Mouse (Mus musculus) limb, embryonic 12.5 days (tissue): ENCODE results near the gene Abce1. TPM values are rescaled to one million over a fixed set of nuclear protein-coding genes. Genes with fewer than 3 reads are reported as not detected.

ENCODE experiments used
- ATAC-seq: fragments of 200-750 bp; cut with Nextera tagmentation; 2 replicates; pipeline ENCODE4 v1.8.0; 2017; ENCODE audit warnings: low read depth, moderate TSS enrichment; ENCODE audit not compliant: insufficient number of reproducible peaks, insufficient read depth, low FRiP score, low TSS enrichment
- H3K27ac ChIP-seq: fragments of 300-500 bp; sonication (generic); 2 replicates; pipeline ENCODE4 v1.5.1; 2016; ENCODE audit warnings: mild to moderate bottlenecking, moderate library complexity
- H3K27me3 ChIP-seq: fragments of 300-500 bp; sonication (generic); 2 replicates; pipeline ENCODE4 v1.6.1; 2016; ENCODE audit warnings: mild to moderate bottlenecking, moderate library complexity
- H3K36me3 ChIP-seq: fragments of 300-500 bp; sonication (generic); 2 replicates; pipeline ENCODE4 v1.6.1; 2016; ENCODE audit warnings: mild to moderate bottlenecking, moderate library complexity
- H3K4me1 ChIP-seq: fragments of 300-500 bp; sonication (generic); replicated peaks from 2 replicates; pipeline ENCODE4 v1.6.1; 2016
- H3K4me2 ChIP-seq: fragments of 300-500 bp; sonication (generic); 2 replicates; pipeline ENCODE4 v1.6.1; 2016; ENCODE audit warnings: mild to moderate bottlenecking, moderate library complexity
- H3K4me3 ChIP-seq: fragments of 300-500 bp; sonication (generic); replicated peaks from 2 replicates; pipeline ENCODE4 v1.5.1; 2016; ENCODE audit warnings: mild to moderate bottlenecking
- H3K9ac ChIP-seq: fragments of 300-500 bp; sonication (generic); replicated peaks from 2 replicates; pipeline ENCODE4 v1.6.1; 2016; ENCODE audit warnings: mild to moderate bottlenecking, moderate library complexity
- H3K9me3 ChIP-seq: fragments of 300-500 bp; sonication (generic); 2 replicates; pipeline ENCODE4 v1.6.1; 2016; ENCODE audit warnings: mild to moderate bottlenecking, moderate library complexity
- WGBS: fragments of 180-500 bp; shearing (Covaris S2); methylation state at CpG from one replicate; pipeline ENCODE4 v1.1.7; 2016; 5-methylcytosine and 5-hydroxymethylcytosine counted together
- polyA plus RNA-seq: library from polyadenylated mRNA; unstranded; fragments of >200 nt; fragmentation: Nextera tagmentation; extraction: Ambion mirVana; gene quantifications from 2 replicates; pipeline ENCODE4 v1.2.1, GENCODE M21; 2016

The Abce1 gene
- polyA plus RNA-seq, result 112 and 123 TPM in 2 replicates

DNA sequence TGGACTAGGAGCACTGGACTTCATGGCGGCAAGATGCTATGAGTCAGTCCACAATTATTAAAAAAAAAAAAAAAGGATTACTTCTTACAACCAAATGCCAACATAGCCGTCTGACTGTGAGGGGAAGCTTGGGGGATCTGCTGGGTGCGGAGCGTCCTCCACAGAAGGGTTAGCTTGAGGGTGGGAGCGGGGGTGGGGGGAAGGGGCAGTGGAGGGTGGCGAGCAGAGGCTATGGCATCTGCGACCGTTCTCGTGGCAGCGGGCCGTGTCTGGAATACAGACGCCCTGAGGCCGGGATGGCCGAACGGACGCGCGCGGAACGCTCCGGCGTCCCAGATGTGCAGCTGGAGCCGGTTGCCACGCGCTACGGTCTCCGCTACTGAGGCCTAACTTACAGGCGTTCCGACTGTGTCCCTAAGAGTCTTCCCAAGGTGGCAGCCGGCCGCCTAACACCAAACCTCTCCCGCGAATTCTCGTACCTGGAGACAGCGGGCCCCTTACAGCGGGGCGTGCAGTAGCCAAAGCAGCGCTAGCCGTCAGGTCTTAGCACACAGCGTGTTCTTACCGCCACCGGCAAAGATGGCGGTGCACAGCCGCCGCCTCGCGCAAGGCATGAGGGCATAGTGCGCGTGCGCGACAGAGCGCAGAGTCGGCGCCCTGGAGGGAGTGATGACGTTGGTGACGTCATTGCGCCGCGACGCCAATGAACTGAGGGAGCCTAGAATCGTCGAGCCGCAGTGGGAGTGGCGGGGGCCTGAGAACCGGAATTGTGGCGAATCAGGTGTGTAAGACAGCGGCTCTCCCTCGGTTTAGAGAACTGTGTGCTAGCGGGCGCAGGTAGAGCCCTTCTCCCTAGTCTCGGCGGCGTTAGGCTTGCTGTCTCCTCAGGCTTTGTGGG lies at the start of gene Abce1, which contains the start of gene Anapc10:
TSS of gene Abce1 (minus strand) at position 677 of the 898 bp plus-strand sequence.
TSS of gene Anapc10 (plus strand) at position 757 of the 898 bp plus-strand sequence.
- Histone ChIP-seq H3K4me1 (peaks cover 14% of the 10 kb centered on the region), H3K4me2 (peak within 1 kb of the TSS; percentile 75), H3K36me3 (peaks cover 25% of the 10 kb centered on the region), H3K9me3 (no peaks in the 10 kb centered on the region), H3K27me3 (no peaks in the 10 kb centered on the region), H3K9ac (peak within 1 kb of the TSS; percentile 83), H3K27ac (peak within 1 kb of the TSS; percentile 89), H3K4me3 (peak within 1 kb of the TSS; percentile 87)
- peak; percentile 99 for ATAC-seq
- under 1% methylated on average over 73 of the region's 73 CpGs for WGBS

DNA sequence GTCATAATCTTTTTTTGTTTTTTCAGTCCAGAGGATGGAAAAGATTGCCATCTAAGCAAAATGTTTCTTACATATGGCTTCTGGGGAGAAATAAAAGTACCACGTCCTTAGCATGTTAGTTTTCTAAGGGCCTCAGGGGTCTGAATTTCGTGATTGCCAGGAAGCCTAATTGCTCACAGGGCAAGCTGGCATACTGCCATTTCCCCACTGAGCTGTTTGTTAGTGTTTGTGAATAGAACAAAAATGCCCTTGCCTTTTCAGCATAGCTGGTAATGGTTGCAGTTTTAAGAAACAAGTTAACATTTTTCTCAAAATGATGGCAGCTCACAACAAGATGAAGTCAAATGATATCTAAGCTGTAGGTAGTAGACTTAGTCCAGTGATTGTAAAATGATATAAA lies 38.8 kb upstream of the Abce1 start:
- ATAC-seq, result no peak
- 33% methylated on average over 2 of the region's 2 CpGs for WGBS

DNA sequence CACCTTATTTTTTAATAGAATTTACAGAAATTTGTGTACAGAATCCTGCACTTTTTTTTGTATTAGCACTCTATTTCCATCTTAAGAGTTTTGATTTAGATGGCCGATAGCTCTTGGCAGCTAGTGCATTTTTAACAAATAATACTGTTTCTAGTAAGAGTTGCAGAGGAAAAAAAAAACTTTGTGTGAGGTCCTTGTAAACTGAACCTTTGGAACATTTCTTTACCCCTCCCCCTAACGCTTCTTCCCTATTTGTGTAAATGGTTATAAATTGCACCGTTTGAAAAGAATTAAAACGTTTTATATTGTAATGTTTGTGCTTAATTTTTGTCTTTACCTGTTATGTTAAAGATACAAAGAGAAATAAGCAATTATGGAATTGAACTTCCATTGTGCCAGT lies 37.1 kb upstream of the Abce1 start:
- ATAC-seq, result no peak
- no peak overlapping the region for H3K4me3 ChIP-seq
- no peak overlapping the region for H3K9ac ChIP-seq
- no peaks in the 10 kb centered on the region for H3K27me3 ChIP-seq
- no peak overlapping the region for H3K27ac ChIP-seq
- H3K4me2 ChIP-seq, result no peak overlapping the region
- no peaks in the 10 kb centered on the region for H3K9me3 ChIP-seq
- peaks cover 17% of the 10 kb centered on the region; the same call in 1 of the 2 replicates for H3K36me3 ChIP-seq
- WGBS, result 69% methylated on average over 4 of the region's 4 CpGs
- H3K4me1 ChIP-seq, result peaks cover 5% of the 10 kb centered on the region; the same call in 1 of the 2 replicates

More for the DNA sequence above, 38.8 kb upstream of the Abce1 start:
- peaks cover 5% of the 10 kb centered on the region; the same call in 1 of the 2 replicates for H3K4me1 ChIP-seq
- H3K4me2 ChIP-seq, result no peak overlapping the region
- peaks cover 12% of the 10 kb centered on the region; the same call in 1 of the 2 replicates for H3K36me3 ChIP-seq
- no peaks in the 10 kb centered on the region for H3K9me3 ChIP-seq
- no peak overlapping the region for H3K27ac ChIP-seq
- H3K27me3 ChIP-seq, result no peaks in the 10 kb centered on the region
- H3K9ac ChIP-seq, result no peak overlapping the region
- H3K4me3 ChIP-seq, result no peak overlapping the region

DNA sequence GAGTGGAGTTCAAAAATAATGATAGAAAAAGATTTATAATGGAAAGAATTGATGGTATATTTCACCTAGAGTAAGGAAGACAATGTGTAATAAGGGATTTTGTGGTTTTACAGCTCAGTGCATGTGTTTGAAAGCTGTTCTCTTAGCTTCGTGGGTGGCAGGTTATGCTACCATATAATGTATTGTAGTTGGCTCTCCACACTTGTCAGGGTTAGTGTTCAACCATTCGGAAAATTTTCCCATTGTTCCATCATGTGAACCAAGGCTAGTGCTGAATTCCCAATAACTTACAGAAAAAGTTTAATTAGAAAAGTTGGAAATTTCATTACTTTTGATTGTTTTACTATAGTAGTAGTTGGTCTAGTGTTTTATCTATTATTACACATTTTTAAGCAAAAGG lies 36.6 kb upstream of the Abce1 start:
- H3K4me2 ChIP-seq, result no peak overlapping the region
- no peaks in the 10 kb centered on the region for H3K27me3 ChIP-seq
- H3K4me3 ChIP-seq, result no peak overlapping the region
- no peak overlapping the region for H3K9ac ChIP-seq
- ATAC-seq, result no peak
- peaks cover 5% of the 10 kb centered on the region; the same call in 1 of the 2 replicates for H3K4me1 ChIP-seq
- no peaks in the 10 kb centered on the region for H3K9me3 ChIP-seq
- H3K36me3 ChIP-seq, result peaks cover 16% of the 10 kb centered on the region; the same call in 1 of the 2 replicates
- H3K27ac ChIP-seq, result no peak overlapping the region
- 84% methylated on average over 2 of the region's 2 CpGs for WGBS

DNA sequence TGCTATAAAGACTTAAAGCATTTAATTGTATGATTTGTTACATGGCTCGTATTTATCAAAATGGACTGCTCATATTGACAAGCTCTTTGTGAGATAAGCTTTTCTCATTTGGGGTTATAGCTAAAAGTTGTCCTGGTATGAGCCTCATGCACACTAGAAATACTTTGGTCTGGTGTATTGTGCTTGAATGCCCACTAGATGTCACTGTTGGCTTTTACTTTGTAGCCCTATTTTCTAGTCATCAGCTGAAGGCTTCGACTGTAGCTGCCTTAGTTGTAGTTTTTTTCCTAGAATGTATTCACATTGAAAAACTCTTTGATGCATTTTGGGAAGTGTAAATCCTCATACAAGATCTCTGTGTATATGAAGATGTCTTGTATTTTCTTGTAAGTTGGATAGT lies 22.8 kb upstream of the Abce1 start:
- no peak for ATAC-seq
- Histone ChIP-seq H3K4me1 (no peaks in the 10 kb centered on the region), H3K9me3 (no peaks in the 10 kb centered on the region), H3K4me2 (no peak overlapping the region), H3K27ac (no peak overlapping the region), H3K4me3 (no peak overlapping the region), H3K36me3 (peaks cover 22% of the 10 kb centered on the region; the same call in 1 of the 2 replicates), H3K9ac (no peak overlapping the region), H3K27me3 (no peaks in the 10 kb centered on the region)
- WGBS, result 22% methylated on average over 2 of the region's 2 CpGs

DNA sequence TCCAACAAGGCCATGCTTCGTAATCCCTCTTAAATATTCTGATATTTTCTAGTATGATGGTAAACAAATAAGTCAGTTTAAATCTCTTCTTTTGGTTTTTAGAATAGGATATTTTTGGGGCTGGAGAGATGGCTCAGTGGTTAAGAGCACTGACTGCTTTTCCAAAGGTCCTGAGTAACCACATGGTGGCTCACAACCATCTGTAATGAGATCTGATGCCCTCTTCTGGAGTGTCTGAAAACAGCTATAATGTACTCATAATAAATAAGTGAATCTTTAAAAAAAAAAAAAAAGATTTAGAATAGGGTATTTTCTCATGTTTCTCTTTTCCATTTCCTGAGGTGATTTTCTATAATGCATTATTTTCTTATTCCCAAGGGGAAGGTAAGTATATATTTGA lies 16.4 kb upstream of the Abce1 start:
- no peak for ATAC-seq
- peaks cover 22% of the 10 kb centered on the region; the same call in 1 of the 2 replicates for H3K36me3 ChIP-seq
- no peak overlapping the region for H3K27ac ChIP-seq
- H3K4me1 ChIP-seq, result peaks cover 5% of the 10 kb centered on the region; the same call in 1 of the 2 replicates
- H3K9me3 ChIP-seq, result no peaks in the 10 kb centered on the region
- 90% methylated on average over 1 of the region's 1 CpGs for WGBS
- H3K4me2 ChIP-seq, result no peak overlapping the region
- no peak overlapping the region for H3K9ac ChIP-seq
- H3K27me3 ChIP-seq, result no peaks in the 10 kb centered on the region
- no peak overlapping the region for H3K4me3 ChIP-seq

DNA sequence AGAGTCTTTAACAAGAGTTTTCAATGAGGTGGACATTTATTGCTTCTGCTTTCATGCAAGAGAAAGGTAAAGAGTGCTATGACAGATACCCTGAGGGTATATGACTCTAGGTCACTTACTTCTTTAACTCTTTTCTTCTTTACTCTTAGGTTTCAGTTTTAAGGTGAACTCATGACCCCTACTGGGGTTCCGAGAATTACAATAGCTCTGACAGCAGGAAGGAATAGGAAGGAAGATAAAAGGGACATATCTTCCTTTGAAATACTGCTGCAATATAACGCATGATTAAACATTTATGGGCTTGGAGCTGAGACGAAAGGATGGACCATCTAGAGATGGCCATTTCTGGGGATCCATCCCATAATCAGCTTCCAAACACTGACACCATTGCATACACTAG lies 13.0 kb upstream of the Abce1 start:
- Histone ChIP-seq H3K27ac (no peak overlapping the region), H3K27me3 (no peaks in the 10 kb centered on the region), H3K36me3 (peaks cover 34% of the 10 kb centered on the region), H3K4me3 (no peak overlapping the region), H3K4me1 (peaks cover 5% of the 10 kb centered on the region; the same call in 1 of the 2 replicates), H3K9me3 (no peaks in the 10 kb centered on the region), H3K9ac (no peak overlapping the region), H3K4me2 (no peak overlapping the region)
- no peak for ATAC-seq
- 54% methylated on average over 3 of the region's 3 CpGs for WGBS

DNA sequence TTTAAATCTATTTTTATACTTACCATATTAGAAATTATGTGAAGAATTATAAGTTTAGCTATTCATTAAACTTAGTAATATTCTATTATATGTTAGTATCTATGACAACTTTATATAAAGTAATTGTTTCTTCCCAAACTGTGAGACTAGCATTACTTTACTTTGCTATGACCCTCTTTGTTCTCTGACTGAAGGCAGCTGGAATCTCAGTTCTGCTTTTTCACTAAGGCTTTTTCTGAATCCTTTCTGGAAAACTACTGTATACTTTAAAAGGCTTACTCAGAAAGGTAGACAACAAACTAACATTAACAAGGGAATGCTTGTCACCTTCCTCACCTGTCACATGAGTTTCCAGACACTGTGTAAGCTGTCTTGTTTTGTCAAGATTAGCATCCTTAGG lies 11.8 kb upstream of the Abce1 start:
- H3K9me3 ChIP-seq, result no peaks in the 10 kb centered on the region
- no peak overlapping the region for H3K9ac ChIP-seq
- no peaks in the 10 kb centered on the region for H3K27me3 ChIP-seq
- H3K4me3 ChIP-seq, result no peak overlapping the region
- peaks cover 33% of the 10 kb centered on the region for H3K36me3 ChIP-seq
- ATAC-seq, result no peak
- H3K27ac ChIP-seq, result no peak overlapping the region
- peaks cover 5% of the 10 kb centered on the region; the same call in 1 of the 2 replicates for H3K4me1 ChIP-seq
- H3K4me2 ChIP-seq, result no peak overlapping the region

DNA sequence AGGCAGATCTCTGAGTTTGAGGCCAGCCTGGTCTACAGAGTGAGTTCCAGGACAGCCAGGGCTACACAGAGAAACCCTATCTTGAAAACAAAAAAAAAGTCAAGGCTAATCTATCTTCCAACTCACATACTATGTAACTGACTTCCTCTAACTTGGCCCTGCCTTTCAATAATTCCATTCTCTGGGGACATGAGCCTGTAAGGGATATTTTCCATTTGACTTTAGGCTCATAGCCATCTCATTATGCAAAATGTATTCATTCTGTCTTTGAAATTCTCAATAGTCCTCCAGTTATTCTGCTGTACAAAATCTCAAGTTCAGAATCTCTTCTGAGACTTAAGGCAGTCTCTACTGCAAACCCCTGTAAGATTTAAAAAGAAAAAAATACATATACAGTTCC lies 10.0 kb upstream of the Abce1 start:
- Histone ChIP-seq H3K4me1 (peaks cover 5% of the 10 kb centered on the region; the same call in 1 of the 2 replicates), H3K36me3 (peaks cover 47% of the 10 kb centered on the region), H3K4me2 (no peak overlapping the region), H3K9me3 (no peaks in the 10 kb centered on the region), H3K27me3 (no peaks in the 10 kb centered on the region), H3K27ac (no peak overlapping the region), H3K4me3 (no peak overlapping the region), H3K9ac (no peak overlapping the region)
- ATAC-seq, result no peak

DNA sequence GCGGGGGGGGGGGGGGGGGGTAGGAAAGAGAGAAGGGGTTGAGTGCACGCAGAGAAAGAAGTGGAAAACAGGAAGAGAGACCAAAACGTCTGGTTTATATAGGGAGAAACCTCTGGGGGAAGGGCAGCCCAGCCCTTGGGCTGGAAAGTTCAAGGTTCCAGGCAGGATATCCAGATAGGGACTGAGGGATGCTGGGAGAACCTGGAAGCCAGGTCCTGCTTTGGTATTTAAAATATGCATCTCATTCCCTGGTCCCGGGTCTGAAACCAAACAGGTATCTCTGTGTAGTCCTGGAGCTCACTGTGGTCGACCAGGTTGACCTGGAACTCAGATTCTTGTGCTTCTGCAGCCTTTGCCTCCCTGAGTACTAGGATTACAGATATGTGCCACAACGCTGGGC lies 1.1 kb upstream of the Abce1 start:
- H3K27ac ChIP-seq, result no peak overlapping the region
- no peaks in the 10 kb centered on the region for H3K27me3 ChIP-seq
- no peak for ATAC-seq
- H3K9ac ChIP-seq, result no peak overlapping the region
- H3K4me1 ChIP-seq, result peaks cover 14% of the 10 kb centered on the region
- H3K4me3 ChIP-seq, result no peak overlapping the region; the same call in 1 of the 2 replicates
- peak overlapping the region; percentile 75 for H3K4me2 ChIP-seq
- H3K36me3 ChIP-seq, result peaks cover 28% of the 10 kb centered on the region
- 51% methylated on average over 5 of the region's 6 CpGs for WGBS
- no peaks in the 10 kb centered on the region for H3K9me3 ChIP-seq

DNA sequence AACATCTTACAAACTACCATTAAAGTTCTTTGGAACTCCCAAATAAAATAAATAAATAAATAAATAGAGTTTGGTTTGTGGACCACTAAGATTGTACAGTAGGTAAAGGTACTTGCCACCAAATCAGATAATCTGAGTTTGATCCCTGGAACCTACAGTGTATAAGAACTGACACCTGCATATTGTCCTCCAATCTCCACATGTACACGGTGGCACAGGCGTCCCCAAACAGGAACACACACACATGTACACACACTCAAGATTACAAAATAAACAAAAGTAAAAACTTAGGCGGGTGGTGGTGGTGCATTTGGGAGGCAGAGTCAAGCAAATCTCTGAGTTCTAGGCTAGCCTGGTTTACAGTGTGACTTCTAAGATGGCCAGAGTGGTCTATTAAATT lies 4.9 kb downstream of the Abce1 start:
- no peak for ATAC-seq
- Histone ChIP-seq H3K4me1 (0 out of 2 replicates have a peak, but pooled peaks cover 6% of the 10 kb centered on the region), H3K27me3 (no peaks in the 10 kb centered on the region), H3K9ac (no peak overlapping the region), H3K9me3 (no peaks in the 10 kb centered on the region), H3K4me3 (no peak overlapping the region), H3K36me3 (peaks cover 49% of the 10 kb centered on the region), H3K27ac (no peak overlapping the region), H3K4me2 (no peak overlapping the region)
- WGBS, result 98% methylated on average over 3 of the region's 3 CpGs
